Mouse (Mus musculus): Measurements from ENCODE around the gene Cnfn.
"Not testable (repeated sequence)": the region's sequence is repeated elsewhere in the genome, so short reads cannot be mapped to it uniquely, and the experiment has no call there.

Cnfn gene

GRCm38 (mm10) chr7:25369058-25369749, at the start of gene Cnfn:
TSS of gene Cnfn (minus strand) at chr7:25369724.
- DNase-seq, result peak; percentile 58 to 63

GRCm38 (mm10) chr7:25417597-25417996, 48.1 kb upstream of the Cnfn start:
- DNase-seq, result peak in 1 of 2 experiments; percentile 37

- no peak for DNase-seq
Measured at GRCm38 (mm10) chr7:25412833-25413441, 43.4 kb upstream of the Cnfn start, which contains the start of gene Cxcl17. TSS of gene Cxcl17 (minus strand) at chr7:25412886.

- no peak for DNase-seq
Measured at GRCm38 (mm10) chr7:25411861-25412260, 42.3 kb upstream of the Cnfn start.

- DNase-seq, result no peak
Measured at GRCm38 (mm10) chr7:25410969-25411615, 41.6 kb upstream of the Cnfn start.

GRCm38 (mm10) chr7:25409114-25409760, 39.7 kb upstream of the Cnfn start:
- DNase-seq, result no peak

GRCm38 (mm10) chr7:25406468-25406867, 36.9 kb upstream of the Cnfn start:
- DNase-seq, result no peak

GRCm38 (mm10) chr7:25402671-25403101, 33.2 kb upstream of the Cnfn start:
- no peak for DNase-seq

- no peak for DNase-seq
Measured at GRCm38 (mm10) chr7:25401986-25402385, 32.5 kb upstream of the Cnfn start.

GRCm38 (mm10) chr7:25401551-25401950, 32.0 kb upstream of the Cnfn start:
- DNase-seq, result no peak

GRCm38 (mm10) chr7:25399028-25399427, 29.5 kb upstream of the Cnfn start:
- DNase-seq, result not testable (repeated sequence)

- no peak for DNase-seq
Measured at GRCm38 (mm10) chr7:25398610-25399009, 29.1 kb upstream of the Cnfn start, which contains the start of gene Lipe. TSS of gene Lipe (minus strand) at chr7:25398710.

- no peak for DNase-seq
Measured at GRCm38 (mm10) chr7:25396621-25397020, 27.1 kb upstream of the Cnfn start.

- DNase-seq, result peak; percentile 96
Measured at GRCm38 (mm10) chr7:25395558-25396521, 26.3 kb upstream of the Cnfn start.

GRCm38 (mm10) chr7:25395186-25395557, 25.6 kb upstream of the Cnfn start:
- no peak for DNase-seq

GRCm38 (mm10) chr7:25394754-25395153, 25.2 kb upstream of the Cnfn start:
- no peak for DNase-seq

GRCm38 (mm10) chr7:25393451-25394210, 24.1 kb upstream of the Cnfn start:
- no peak for DNase-seq

GRCm38 (mm10) chr7:25392851-25393250, 23.3 kb upstream of the Cnfn start:
- no peak for DNase-seq

- no peak for DNase-seq
Measured at GRCm38 (mm10) chr7:25391856-25392453, 22.4 kb upstream of the Cnfn start.

- DNase-seq, result no peak
Measured at GRCm38 (mm10) chr7:25390986-25391385, 21.5 kb upstream of the Cnfn start.

Data from cerebellum, adult 18-20 months (tissue).